ENCODE assay signal across 11 mouse cellular contexts in the genomic region with DNA sequence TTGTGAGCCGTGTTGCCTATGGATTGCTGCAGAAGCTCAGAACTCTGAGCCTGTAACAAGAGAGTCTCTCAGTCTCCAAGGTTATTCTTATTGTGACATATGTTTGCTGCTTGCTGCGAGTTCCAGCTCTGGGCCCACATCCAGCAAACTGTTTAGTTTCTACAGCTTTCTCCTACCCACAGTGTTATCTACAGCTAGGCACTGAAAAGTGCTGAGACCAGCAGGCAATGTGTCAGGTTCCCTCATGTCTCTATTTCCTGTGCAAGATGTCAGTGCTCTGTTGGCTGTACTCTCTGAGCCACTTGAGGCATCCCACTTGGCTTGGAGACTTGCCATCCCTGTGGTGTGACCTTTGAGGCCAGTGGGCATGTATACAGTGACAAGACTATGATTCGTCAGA. TPM values are rescaled to one million over a fixed set of nuclear protein-coding genes. Genes with fewer than 3 reads are reported as not detected.
DNase-seq lines count a peak whose midpoint lies in the region; ATAC-seq and TF ChIP-seq lines count a peak whose summit lies in the region.
"Had no signal": no experiment of that assay in that cellular context is flagged by ENCODE, and none has a peak within 500 bp of the region (broad histone marks: within the 10 kb centered on the region; RNA-seq: fewer than 3 reads in every experiment).

No protein-coding gene starts in this region.

- H3K4me2 ChIP-seq in forebrain, embryonic 13.5 days = no peak overlapping the region
- no peak overlapping the region for H3K4me2 ChIP-seq in forebrain, embryonic 12.5 days
- no peak overlapping the region for H3K4me2 ChIP-seq in midbrain, embryonic 14.5 days (ENCODE audit: low read length)

- H3K9ac ChIP-seq in forebrain, embryonic 13.5 days = no peak overlapping the region
- H3K9ac ChIP-seq in forebrain, embryonic 12.5 days = no peak overlapping the region
- H3K9ac ChIP-seq in midbrain, embryonic 14.5 days (replicated peaks; ENCODE audit: low read length) = no peak overlapping the region
- H3K9ac ChIP-seq in heart, adult 2 months (ENCODE audit: low read depth, low read length) = no peak overlapping the region

- H3K36me3 ChIP-seq in forebrain, embryonic 13.5 days (ENCODE audit: poor library complexity, severe bottlenecking) = no peaks in the 10 kb centered on the region
- H3K36me3 ChIP-seq in forebrain, embryonic 12.5 days (replicated peaks) = no peaks in the 10 kb centered on the region
- no peaks in the 10 kb centered on the region for H3K36me3 ChIP-seq in midbrain, embryonic 14.5 days (ENCODE audit: control insufficient read depth, insufficient read depth, low read length)
- H3K36me3 ChIP-seq in heart, adult 2 months (ENCODE audit: control insufficient read depth, insufficient read depth, low read length) = no peaks in the 10 kb centered on the region

- TF ChIP-seq CTCF in layer of hippocampus, adult 2 months (conservative IDR thresholded peaks at IDR 0.05) = no peak
- no peak for TF ChIP-seq CTCF in gastrocnemius, adult 2 months (IDR thresholded peaks at IDR 0.05)
- no peak for TF ChIP-seq CTCF in heart, adult 2 months (IDR thresholded peaks at IDR 0.05)

- WGBS in forebrain, embryonic 13.5 days = 83% methylated on average over 3 of the region's 3 CpGs
- WGBS in forebrain, embryonic 12.5 days = 78% methylated on average over 3 of the region's 3 CpGs
- WGBS in midbrain, embryonic 14.5 days = 73% methylated on average over 3 of the region's 3 CpGs
- WGBS in heart, adult 2 months = 43% methylated on average over 3 of the region's 3 CpGs

- H3K9me3 ChIP-seq in forebrain, embryonic 13.5 days (replicated peaks) = no peaks in the 10 kb centered on the region
- no peaks in the 10 kb centered on the region for H3K9me3 ChIP-seq in forebrain, embryonic 12.5 days
- no peaks in the 10 kb centered on the region for H3K9me3 ChIP-seq in midbrain, embryonic 14.5 days (ENCODE audit: control insufficient read depth, low read length)

- H3K27ac ChIP-seq in forebrain, embryonic 13.5 days = no peak overlapping the region
- no peak overlapping the region for H3K27ac ChIP-seq in forebrain, embryonic 12.5 days
- 0 out of 2 replicates have a peak overlapping the region, but pooled peaks have one; percentile 53 for H3K27ac ChIP-seq in layer of hippocampus, adult 2 months
- H3K27ac ChIP-seq in midbrain, embryonic 14.5 days (replicated peaks; ENCODE audit: low read depth, low read length) = no peak overlapping the region
- H3K27ac ChIP-seq in gastrocnemius, adult 2 months = no peak overlapping the region
- H3K27ac ChIP-seq in heart, adult 2 months = no peak overlapping the region

- no peaks in the 10 kb centered on the region for H3K27me3 ChIP-seq in forebrain, embryonic 13.5 days
- H3K27me3 ChIP-seq in forebrain, embryonic 12.5 days = no peaks in the 10 kb centered on the region
- no peaks in the 10 kb centered on the region for H3K27me3 ChIP-seq in midbrain, embryonic 14.5 days (ENCODE audit: control insufficient read depth, insufficient read depth, low read length)
- no peaks in the 10 kb centered on the region for H3K27me3 ChIP-seq in heart, adult 2 months (ENCODE audit: control insufficient read depth, insufficient read depth, low read length)

- peak; percentile 19 for DNase-seq in cerebellum, adult 8-10 months
- peak; percentile 48 to 64 for DNase-seq in layer of hippocampus, adult 2 months (ENCODE audit: low spot score in 2 of 2)
- peak; percentile 85 for DNase-seq in right cerebral cortex, adult 18-20 months
- DNase-seq in midbrain, embryonic 14.5 days = no peak
- DNase-seq in gastrocnemius, adult 2 months = no peak
- DNase-seq in heart, adult 2 months = no peak
- DNase-seq: heart, postnatal 10 days had no signal

- no peaks in the 10 kb centered on the region for H3K4me1 ChIP-seq in forebrain, embryonic 13.5 days
- H3K4me1 ChIP-seq in forebrain, embryonic 12.5 days = no peaks in the 10 kb centered on the region
- no peaks in the 10 kb centered on the region for H3K4me1 ChIP-seq in midbrain, embryonic 14.5 days (ENCODE audit: control insufficient read depth, insufficient read depth, low read length)
- H3K4me1 ChIP-seq in heart, adult 2 months (ENCODE audit: control insufficient read depth, insufficient read depth, low read length) = no peaks in the 10 kb centered on the region

- no peak for TF ChIP-seq POLR2A in heart, adult 2 months (IDR thresholded peaks at IDR 0.05; ENCODE audit: insufficient read depth, low read depth, low read length)

- intact Hi-C loops in gastrocnemius, adult 2 months (cut with DNase I) = no loop called here
- intact Hi-C loops in heart, adult 2 months (cut with DNase I) = no loop called here

- ATAC-seq in forebrain, embryonic 13.5 days = peak; percentile 63
- ATAC-seq in forebrain, embryonic 12.5 days (ENCODE audit: low FRiP score) = no peak
- no peak; the same call in 1 of the 2 replicates for ATAC-seq in midbrain, embryonic 14.5 days (ENCODE audit: low FRiP score, low TSS enrichment)

- H3K79me2 ChIP-seq in heart, adult 2 months (replicated peaks; ENCODE audit: control insufficient read depth, insufficient read depth, low read length) = no peaks in the 10 kb centered on the region

- TF ChIP-seq EP300 in heart, adult 2 months (IDR thresholded peaks at IDR 0.05; ENCODE audit: insufficient read depth, low read depth, low read length) = no peak

- no peak overlapping the region for H3K4me3 ChIP-seq in forebrain, embryonic 13.5 days
- no peak overlapping the region for H3K4me3 ChIP-seq in forebrain, embryonic 12.5 days (replicated peaks)
- H3K4me3 ChIP-seq in layer of hippocampus, adult 2 months = no peak overlapping the region
- H3K4me3 ChIP-seq in midbrain, embryonic 14.5 days (replicated peaks; ENCODE audit: low read depth, low read length) = no peak overlapping the region
- no peak overlapping the region for H3K4me3 ChIP-seq in gastrocnemius, adult 2 months
- no peak overlapping the region for H3K4me3 ChIP-seq in heart, adult 2 months

RNA-seq across cellular contexts. Expression of a gene that starts 13.8 kb away (rescaled TPM):
- polyA plus RNA-seq in forebrain, embryonic 13.5 days (2015; fragmentation: Nextera tagmentation; extraction: Ambion mirVana) = 0.06 and 0.10 TPM in 2 replicates
- 0.04 TPM in 1 of 2 replicates, not detected in the other for polyA plus RNA-seq in forebrain, embryonic 12.5 days (2016; fragmentation: Nextera tagmentation; extraction: Ambion mirVana)
- total RNA-seq in layer of hippocampus, adult 2 months (2021) = not detected
- polyA plus RNA-seq in midbrain, embryonic 14.5 days (2014; fragmentation: Nextera tagmentation; extraction: Ambion mirVana) = 0.08 TPM in 1 of 2 replicates, not detected in the other
- not detected for total RNA-seq in gastrocnemius, adult 2 months (2021)
- under 1 TPM in 1 of 2 experiments, not detected in 1; 0.05 TPM for total RNA-seq in heart, adult 2 months (2021)
- polyA plus RNA-seq in heart, adult 2 months (2012; rRNA removed) = not detected in 2 replicates
- total RNA-seq: heart, postnatal 10 days had no signal
- polyA plus RNA-seq: large intestine, adult 2 months; small intestine, adult 2 months had no signal

RNA-seq across cellular contexts. Expression of a gene that starts 29.5 kb away (rescaled TPM):
- polyA plus RNA-seq in forebrain, embryonic 13.5 days (2015; fragmentation: Nextera tagmentation; extraction: Ambion mirVana) = not detected in 2 replicates
- polyA plus RNA-seq in forebrain, embryonic 12.5 days (2016; fragmentation: Nextera tagmentation; extraction: Ambion mirVana) = not detected in 2 replicates
- total RNA-seq in layer of hippocampus, adult 2 months (2021) = not detected
- not detected in 2 replicates for polyA plus RNA-seq in midbrain, embryonic 14.5 days (2014; fragmentation: Nextera tagmentation; extraction: Ambion mirVana)
- total RNA-seq in gastrocnemius, adult 2 months (2021) = not detected
- not detected for total RNA-seq in heart, adult 2 months (2021)
- not detected in 2 replicates for polyA plus RNA-seq in heart, adult 2 months (2012; rRNA removed)
- total RNA-seq: heart, postnatal 10 days had no signal
- polyA plus RNA-seq: large intestine, adult 2 months; small intestine, adult 2 months had no signal

RNA-seq across cellular contexts. Expression of a gene that starts 44.3 kb away (rescaled TPM):
- polyA plus RNA-seq in forebrain, embryonic 13.5 days (2015; fragmentation: Nextera tagmentation; extraction: Ambion mirVana) = not detected in 2 replicates
- not detected in 2 replicates for polyA plus RNA-seq in forebrain, embryonic 12.5 days (2016; fragmentation: Nextera tagmentation; extraction: Ambion mirVana)
- not detected for total RNA-seq in layer of hippocampus, adult 2 months (2021)
- polyA plus RNA-seq in midbrain, embryonic 14.5 days (2014; fragmentation: Nextera tagmentation; extraction: Ambion mirVana) = not detected in 2 replicates
- total RNA-seq in gastrocnemius, adult 2 months (2021) = not detected
- not detected for total RNA-seq in heart, adult 2 months (2021)
- not detected in 2 replicates for polyA plus RNA-seq in heart, adult 2 months (2012; rRNA removed)
- total RNA-seq: heart, postnatal 10 days had no signal
- polyA plus RNA-seq: large intestine, adult 2 months; small intestine, adult 2 months had no signal

Comparison
In these comparisons a context has a peak if more than half of its experiments do, and no peak if none do; other contexts are left out.
1. DNase-seq: peak in cerebellum, adult 8-10 months (single experiment), layer of hippocampus, adult 2 months (2 of 2) and right cerebral cortex, adult 18-20 months (single experiment); none in midbrain, embryonic 14.5 days (single experiment), gastrocnemius, adult 2 months (single experiment) and heart, adult 2 months (0 of 2).